Mouse (Mus musculus) T-helper 17 cell (primary cell): ENCODE measurements at regions not wholly inside any gene's neighbourhood (a gene's known extent, or its start where the extent isn't known, plus 50 kb on each side); places are given as distances from the start of the nearest gene placed in this dataset.

Experiments
- in situ Hi-C, 2 experiments: fragments of 300-600 bp; cut with MboI, MseI; formaldehyde crosslinking; loops; 1 replicate in 1 of 2; 2 replicates in 1 of 2; pipeline ENCODE4 v1.15.1; 2025; ENCODE audit warnings: high pct_unique_total_duplicates in 2 of 2

DNA sequence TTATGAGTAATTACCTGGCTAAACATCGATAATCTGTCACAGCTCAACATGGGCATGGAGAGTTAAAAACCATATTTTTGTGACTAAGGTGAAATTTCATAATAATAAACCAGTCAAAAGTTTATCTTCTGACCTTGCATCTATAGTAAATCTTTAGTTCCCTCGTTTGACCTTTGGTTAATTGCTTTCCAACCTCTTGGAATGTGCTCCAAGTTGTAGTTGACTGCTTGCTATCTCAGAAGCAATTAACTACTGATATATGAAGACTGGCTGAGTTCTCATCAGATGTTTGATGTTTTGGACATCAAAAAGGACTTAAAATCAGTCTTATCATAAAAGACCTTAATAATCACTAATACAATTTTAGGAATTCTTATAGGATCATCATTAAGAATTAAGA lies 895.8 kb upstream of the Tmprss15 start:
- in situ Hi-C loops = no loop called here

DNA sequence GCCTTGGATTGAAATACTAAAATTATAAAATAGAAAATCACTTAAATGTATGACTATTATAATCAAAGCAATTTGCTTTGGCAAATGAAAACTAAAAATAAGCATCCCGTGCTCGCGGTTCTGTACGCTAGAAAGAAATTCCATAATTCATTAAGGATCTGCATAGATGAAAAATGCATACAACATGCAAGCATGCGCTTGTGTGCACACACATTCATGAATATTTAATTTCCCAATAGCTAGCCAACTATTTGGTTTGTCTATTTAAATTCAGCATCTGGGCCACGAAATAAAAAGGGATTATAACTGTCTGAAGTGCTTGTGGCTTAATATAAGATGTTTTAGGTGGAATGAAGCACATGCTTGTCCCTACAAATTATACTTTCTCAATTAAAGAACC lies 881.2 kb upstream of the Tmprss15 start:
- in situ Hi-C loops = no loop called here

DNA sequence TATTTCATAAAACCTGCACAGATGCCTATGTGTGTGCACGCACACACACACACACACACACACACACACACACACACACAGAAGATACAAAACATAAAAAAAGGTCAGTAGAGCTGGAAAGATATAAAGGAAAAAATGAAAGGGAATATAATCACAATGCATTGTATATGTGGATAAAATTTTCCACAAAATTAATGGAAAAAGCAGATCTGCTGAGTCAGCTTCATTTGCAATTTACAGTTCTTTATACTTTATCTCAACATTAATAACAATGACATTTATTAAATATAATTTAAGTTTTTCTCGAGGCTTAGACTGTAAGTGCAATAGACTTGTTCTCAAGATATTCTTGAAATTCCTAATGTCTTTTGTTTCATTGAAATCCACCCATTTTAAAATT lies 846.1 kb upstream of the Tmprss15 start:
- in situ Hi-C loops = no loop called here

DNA sequence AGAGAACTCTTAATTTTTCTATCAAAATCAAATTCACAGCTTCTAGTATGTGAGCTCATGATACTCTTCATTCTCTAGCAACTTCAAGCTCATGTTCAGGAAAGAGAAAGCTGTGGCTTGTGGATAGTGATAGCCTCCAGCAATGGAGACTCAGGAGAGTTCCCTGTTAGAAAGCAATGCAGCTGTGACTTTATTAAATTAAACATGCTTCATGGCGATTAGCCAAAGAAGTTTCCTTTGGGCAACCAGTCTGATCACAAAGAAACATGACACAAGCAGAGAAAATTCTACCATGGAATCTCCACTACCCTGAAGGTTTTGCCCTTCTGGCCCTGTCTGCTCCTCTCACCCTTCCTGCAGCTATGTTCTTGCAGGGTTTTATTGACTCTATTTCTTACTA lies 816.2 kb upstream of the Tmprss15 start:
- in situ Hi-C loops = no loop called here

DNA sequence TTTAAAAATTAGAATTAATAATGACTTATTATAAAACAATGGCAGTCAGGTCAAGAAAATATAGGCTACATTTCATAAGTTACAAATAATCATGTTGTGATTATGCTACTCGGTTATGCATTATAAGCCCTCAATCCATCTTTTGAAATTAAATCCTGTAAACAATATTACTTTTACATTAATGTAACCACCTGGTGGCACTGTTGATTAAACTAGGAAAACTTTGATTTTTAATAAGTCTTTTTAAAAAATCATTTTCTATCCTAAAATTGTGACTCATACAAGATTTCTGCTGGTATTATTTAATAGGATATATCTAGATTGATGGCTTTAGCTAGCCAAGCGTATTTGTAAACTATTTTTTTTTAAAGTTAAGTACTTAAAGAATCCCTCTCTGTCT lies 810.6 kb upstream of the Tmprss15 start:
- in situ Hi-C loops = no loop called here

DNA sequence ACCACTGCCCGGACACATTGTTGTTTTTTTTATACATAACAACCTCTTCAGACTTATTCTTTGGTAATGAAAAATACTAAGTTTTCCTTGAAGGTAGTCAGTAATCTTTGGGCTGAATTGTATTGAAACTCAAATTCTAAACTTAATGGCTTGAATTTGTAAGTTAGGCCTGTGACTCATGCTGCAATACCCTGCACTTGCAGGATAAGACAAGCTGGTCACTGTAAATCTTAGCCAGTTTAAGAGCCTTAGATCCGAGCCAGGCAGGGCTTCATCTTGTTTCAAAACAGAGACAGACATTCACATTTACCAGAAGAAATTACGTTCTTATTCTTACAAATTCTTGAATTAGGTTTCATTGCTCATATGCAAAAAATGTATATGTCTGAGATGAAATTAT lies 791.0 kb upstream of the Tmprss15 start:
- in situ Hi-C loops = no loop called here

DNA sequence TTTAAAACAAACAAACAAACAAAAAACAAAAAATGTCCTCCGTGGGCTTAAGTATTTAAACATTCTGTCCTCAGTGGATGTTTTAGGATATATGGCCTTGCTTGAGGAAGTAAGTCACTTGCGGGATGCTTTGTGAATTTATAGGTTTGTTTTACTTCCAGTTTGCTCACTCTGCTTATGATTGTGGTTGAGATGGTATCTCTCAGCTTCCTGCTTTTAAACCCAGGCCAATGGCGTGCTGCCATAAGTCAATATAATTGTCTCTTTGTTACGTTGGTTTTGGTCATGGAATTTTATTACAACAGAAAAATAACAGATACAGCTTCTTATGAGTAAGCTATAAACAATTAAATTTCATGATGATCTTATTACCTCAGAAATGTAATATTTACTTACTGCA lies 787.2 kb upstream of the Tmprss15 start:
- in situ Hi-C loops = no loop called here

DNA sequence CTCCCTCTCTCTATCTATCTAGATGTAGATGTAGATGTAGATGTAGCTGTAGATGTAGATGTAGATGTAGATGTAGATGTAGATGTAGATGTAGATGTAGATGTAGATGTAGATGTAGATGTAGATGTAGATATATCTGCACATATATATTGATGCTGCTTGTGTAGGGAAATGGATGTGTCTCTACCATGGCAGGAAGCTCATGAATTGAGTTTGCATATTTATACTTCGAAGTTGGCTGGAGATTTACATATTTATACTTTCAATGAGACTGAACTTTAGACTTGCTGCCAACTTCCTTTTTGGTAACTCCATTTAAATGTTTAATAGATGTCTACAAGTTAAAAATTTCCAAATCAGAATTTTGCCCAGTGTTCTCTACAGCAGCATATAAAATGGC lies 785.9 kb upstream of the Tmprss15 start:
- in situ Hi-C loops = no loop called here

DNA sequence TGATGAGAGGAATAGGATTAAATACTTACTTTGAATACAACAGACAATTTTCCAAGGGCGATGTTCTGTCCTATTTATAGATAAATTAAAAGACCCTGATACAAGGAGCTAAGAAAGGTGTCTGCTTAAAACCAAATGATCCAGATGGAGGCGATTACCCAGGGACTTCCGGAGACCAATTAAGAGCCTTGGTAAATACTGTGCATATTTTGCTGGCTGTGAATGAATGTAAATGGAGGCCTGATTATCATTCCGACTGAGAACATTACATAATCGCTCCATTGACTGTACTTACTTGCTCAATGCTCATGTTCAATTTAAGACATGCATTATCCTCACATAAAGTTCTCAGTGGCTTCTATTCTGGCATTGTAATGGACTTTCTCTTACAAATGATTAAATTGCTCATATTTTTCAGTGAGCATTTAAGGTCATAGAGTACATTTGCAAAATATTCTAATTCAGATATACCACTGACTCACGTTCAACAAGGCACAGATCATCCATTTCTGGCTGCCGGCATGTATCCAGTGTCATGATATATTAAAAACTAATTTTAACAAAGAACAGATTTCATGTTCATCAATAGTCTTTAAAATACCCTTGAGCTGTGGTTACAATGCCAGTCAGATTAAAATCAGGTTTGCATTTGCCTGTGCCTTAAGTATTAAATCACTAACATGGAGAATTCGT lies 779.8 kb upstream of the Tmprss15 start:
- in situ Hi-C loops = loop anchor here in 1 of 2 experiments (25.0 kb wide), 1 partner anchor 1558 kb away; the partner anchor contains the start of gene Cxadr

DNA sequence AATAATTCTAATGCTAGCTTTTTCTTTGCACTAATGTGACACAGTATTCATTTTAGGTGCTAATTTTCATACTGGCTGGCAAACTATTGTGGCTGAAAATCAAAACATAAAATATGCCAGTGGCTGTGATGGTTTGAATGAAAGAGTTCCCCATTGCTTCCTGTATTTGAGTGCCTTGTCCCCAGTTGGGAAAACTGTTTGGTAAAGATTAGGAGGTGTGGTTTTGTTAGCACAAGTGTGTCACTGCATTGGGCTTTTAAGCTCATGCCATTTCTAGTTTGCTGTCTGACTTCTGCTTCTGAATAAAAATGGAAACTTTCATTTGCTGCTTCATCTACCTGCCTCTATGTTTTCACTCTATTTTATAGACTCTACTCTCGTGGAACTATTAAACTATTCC lies 768.6 kb upstream of the Tmprss15 start:
- in situ Hi-C loops = loop anchor here in 1 of 2 experiments (25.0 kb wide), 1 partner anchor 1547 kb away; the partner anchor contains the start of gene Cxadr

DNA sequence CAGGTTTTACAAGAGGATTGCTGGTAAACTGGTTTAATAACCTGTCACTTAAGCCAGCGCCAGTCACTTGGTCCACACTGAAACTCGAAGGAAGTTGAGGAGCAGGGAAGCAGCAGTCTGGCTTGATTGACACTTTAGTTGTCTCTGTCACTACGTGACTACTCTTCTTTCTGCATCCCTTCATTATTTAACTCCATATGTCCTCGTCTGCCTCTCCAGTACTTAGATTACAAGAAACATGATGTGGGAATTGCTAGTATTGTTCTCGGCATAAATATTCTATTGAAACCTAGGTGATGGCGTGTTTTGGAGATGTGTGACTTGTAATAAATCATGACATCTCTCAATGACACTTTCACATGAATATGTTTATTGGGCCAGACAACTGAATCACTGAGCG lies 758.3 kb upstream of the Tmprss15 start:
- in situ Hi-C loops = no loop called here

DNA sequence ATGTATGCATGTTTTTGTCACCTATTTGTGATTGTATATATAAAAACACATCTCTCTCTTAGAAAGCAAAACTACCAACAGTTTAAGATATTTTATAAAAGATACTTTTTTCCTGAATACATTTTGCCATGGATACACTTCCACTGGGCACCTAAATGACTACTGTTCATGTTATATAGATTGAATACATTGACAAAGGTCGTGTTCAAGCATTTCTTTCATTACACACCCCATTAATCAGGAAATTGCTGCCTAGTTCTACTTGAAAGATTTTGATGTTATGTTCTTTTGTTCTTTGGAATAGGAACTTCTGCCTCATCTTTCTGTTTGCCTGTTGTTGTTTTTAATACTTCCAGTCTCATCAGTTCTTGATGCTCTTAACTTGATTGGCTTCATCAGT lies 726.0 kb upstream of the Tmprss15 start:
- in situ Hi-C loops = no loop called here

DNA sequence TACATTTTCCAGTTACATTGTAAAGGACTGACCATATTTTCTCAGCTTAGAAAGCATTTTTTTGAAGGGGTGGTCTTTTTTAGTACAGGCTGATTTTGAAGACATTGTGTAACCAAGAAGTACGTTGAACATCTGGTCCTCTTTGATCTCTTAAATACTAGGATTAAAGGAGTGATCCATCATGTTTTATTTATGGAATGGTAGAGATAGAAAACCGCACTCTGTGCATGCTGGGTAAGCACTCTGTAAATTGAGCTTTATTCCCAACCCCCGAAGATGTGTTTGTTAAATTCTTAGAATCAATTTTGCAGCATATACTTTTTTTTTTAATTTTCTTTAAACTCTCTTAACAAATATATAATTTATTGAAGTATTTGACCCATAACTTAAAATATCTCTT lies 687.8 kb upstream of the Tmprss15 start:
- in situ Hi-C loops = no loop called here
